Comparison of ENCODE assay signal across 8 mouse cellular contexts in the genomic region with DNA sequence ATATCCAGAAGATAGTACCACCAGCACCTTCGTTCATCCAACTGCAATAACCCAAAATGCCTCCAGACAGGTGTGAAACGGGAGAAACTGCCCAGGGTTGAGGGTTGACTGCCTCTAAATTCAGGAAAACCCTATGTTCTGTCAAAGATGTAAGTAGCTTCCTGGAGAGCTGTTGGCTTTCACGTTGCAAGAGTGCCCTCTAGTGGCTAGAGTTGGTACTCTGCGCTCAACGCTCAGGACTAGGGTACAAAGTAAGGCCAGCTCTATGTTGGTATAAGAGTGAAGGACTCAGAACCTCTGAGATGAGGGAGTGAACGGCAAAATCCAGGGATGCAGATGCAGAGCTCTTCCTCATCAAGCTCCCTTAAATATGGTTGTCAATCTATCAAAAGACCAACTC. TPM values are rescaled to one million over a fixed set of nuclear protein-coding genes. Genes with fewer than 3 reads are reported as not detected.
A peak's percentile ranks its signal among the peaks of the same experiment; 100 is the strongest.
DNase-seq lines count a peak whose midpoint lies in the region; ATAC-seq lines count a peak whose summit lies in the region.

No protein-coding gene starts in this region.

- H3K27me3 ChIP-seq in forebrain, embryonic 14.5 days (replicated peaks; ENCODE audit: control insufficient read depth, insufficient read depth, low read length): no peaks in the 10 kb centered on the region
- H3K27me3 ChIP-seq in forebrain, embryonic 15.5 days: no peaks in the 10 kb centered on the region
- H3K27me3 ChIP-seq in embryonic facial prominence, embryonic 10.5 days (replicated peaks; ENCODE audit: low read depth, poor library complexity, severe bottlenecking): no peaks in the 10 kb centered on the region

- WGBS in forebrain, embryonic 14.5 days: 4% methylated on average over 6 of the region's 6 CpGs
- 3% methylated on average over 6 of the region's 6 CpGs for WGBS in forebrain, embryonic 15.5 days
- WGBS in embryonic facial prominence, embryonic 10.5 days: 3% methylated on average over 6 of the region's 6 CpGs

- peak; percentile 90 for DNase-seq in forebrain, embryonic 14.5 days (ENCODE audit: low spot score)
- peak; percentile 79 for DNase-seq in adrenal gland, postnatal 25 days
- DNase-seq in embryonic facial prominence, embryonic 10.5 days (ENCODE audit: low spot score): peak; percentile 81
- DNase-seq in heart, postnatal 36 days: peak; percentile 89 to 92
- peak; percentile 83 for DNase-seq in left cerebral cortex, adult 11 months (ENCODE audit: low spot score)
- peak; percentile 87 for DNase-seq in mesoderm, embryonic 11.5 days (ENCODE audit: low read depth, low spot score)
- peak; percentile 71 to 90 for DNase-seq in spleen, postnatal 4 days (ENCODE audit: low spot score in 2 of 2)

- H3K9ac ChIP-seq in forebrain, embryonic 14.5 days (ENCODE audit: low read length): no peak overlapping the region
- H3K9ac ChIP-seq in forebrain, embryonic 15.5 days (replicated peaks): no peak overlapping the region

- ATAC-seq in forebrain, embryonic 14.5 days: no peak
- no peak for ATAC-seq in forebrain, embryonic 15.5 days (replicated peaks)

- H3K9me3 ChIP-seq in forebrain, embryonic 14.5 days (replicated peaks; ENCODE audit: control insufficient read depth, low read length): no peaks in the 10 kb centered on the region
- no peaks in the 10 kb centered on the region for H3K9me3 ChIP-seq in forebrain, embryonic 15.5 days
- no peaks in the 10 kb centered on the region for H3K9me3 ChIP-seq in embryonic facial prominence, embryonic 10.5 days

- H3K27ac ChIP-seq in forebrain, embryonic 14.5 days (ENCODE audit: low read depth, low read length): no peak overlapping the region
- H3K27ac ChIP-seq in forebrain, embryonic 15.5 days (replicated peaks): no peak overlapping the region
- no peak overlapping the region for H3K27ac ChIP-seq in embryonic facial prominence, embryonic 10.5 days (replicated peaks)

- peaks cover 6% of the 10 kb centered on the region for H3K4me1 ChIP-seq in forebrain, embryonic 14.5 days (ENCODE audit: control insufficient read depth, insufficient read depth, low read length)
- peaks cover 9% of the 10 kb centered on the region for H3K4me1 ChIP-seq in forebrain, embryonic 15.5 days
- peaks cover 15% of the 10 kb centered on the region for H3K4me1 ChIP-seq in embryonic facial prominence, embryonic 10.5 days

- no peak overlapping the region for H3K4me3 ChIP-seq in forebrain, embryonic 14.5 days (ENCODE audit: low read depth, low read length)
- no peak overlapping the region for H3K4me3 ChIP-seq in forebrain, embryonic 15.5 days
- no peak overlapping the region for H3K4me3 ChIP-seq in embryonic facial prominence, embryonic 10.5 days

- no peak overlapping the region for H3K4me2 ChIP-seq in forebrain, embryonic 14.5 days (ENCODE audit: low read length)
- H3K4me2 ChIP-seq in forebrain, embryonic 15.5 days (replicated peaks): no peak overlapping the region

- intact Hi-C loops in heart, postnatal 36 days (cut with DNase I): loop anchor here (1.0 to 10.0 kb wide), 6 partner anchors 36 to 528 kb away; no protein-coding TSS in a partner anchor

- no peaks in the 10 kb centered on the region for H3K36me3 ChIP-seq in forebrain, embryonic 14.5 days (ENCODE audit: control insufficient read depth, insufficient read depth, low read length)
- no peaks in the 10 kb centered on the region for H3K36me3 ChIP-seq in forebrain, embryonic 15.5 days
- H3K36me3 ChIP-seq in embryonic facial prominence, embryonic 10.5 days (replicated peaks): no peaks in the 10 kb centered on the region

RNA-seq across cellular contexts. Expression of gene Etv3, which starts 37.2 kb away (rescaled TPM):
- polyA plus RNA-seq in forebrain, embryonic 14.5 days (2014; fragmentation: Nextera tagmentation; extraction: Ambion mirVana): 5.5 and 6.0 TPM in 2 replicates
- polyA plus RNA-seq in forebrain, embryonic 15.5 days (2015; fragmentation: Nextera tagmentation; extraction: Ambion mirVana): 11.0 and 11.9 TPM in 2 replicates
- 18.1 and 21.5 TPM in 2 replicates for total RNA-seq in adrenal gland, postnatal 25 days (2021)
- polyA plus RNA-seq in embryonic facial prominence, embryonic 10.5 days (2016; fragmentation: Nextera tagmentation; extraction: Ambion mirVana): 11.9 and 14.0 TPM in 2 replicates
- total RNA-seq in heart, postnatal 36 days (2021): 10 to 100 TPM; 19.2 to 20.0 TPM

RNA-seq across cellular contexts. Expression of gene Arhgef11, which starts 55.0 kb away (rescaled TPM):
- 16.9 and 20.8 TPM in 2 replicates for polyA plus RNA-seq in forebrain, embryonic 14.5 days (2014; fragmentation: Nextera tagmentation; extraction: Ambion mirVana)
- 22.7 and 23.6 TPM in 2 replicates for polyA plus RNA-seq in forebrain, embryonic 15.5 days (2015; fragmentation: Nextera tagmentation; extraction: Ambion mirVana)
- total RNA-seq in adrenal gland, postnatal 25 days (2021): 40.4 and 44.2 TPM in 2 replicates
- polyA plus RNA-seq in embryonic facial prominence, embryonic 10.5 days (2016; fragmentation: Nextera tagmentation; extraction: Ambion mirVana): 16.0 and 16.9 TPM in 2 replicates
- total RNA-seq in heart, postnatal 36 days (2021): 10 to 100 TPM; 20.4 TPM
